Mouse (Mus musculus): Measurements from ENCODE around the gene Mef2a. TPM values are rescaled to one million over a fixed set of nuclear protein-coding genes. Genes with fewer than 3 reads are reported as not detected.

Gene Mef2a
- polyA plus RNA-seq, 1 experiment from 2014 or later = 19.9 TPM

DNA sequence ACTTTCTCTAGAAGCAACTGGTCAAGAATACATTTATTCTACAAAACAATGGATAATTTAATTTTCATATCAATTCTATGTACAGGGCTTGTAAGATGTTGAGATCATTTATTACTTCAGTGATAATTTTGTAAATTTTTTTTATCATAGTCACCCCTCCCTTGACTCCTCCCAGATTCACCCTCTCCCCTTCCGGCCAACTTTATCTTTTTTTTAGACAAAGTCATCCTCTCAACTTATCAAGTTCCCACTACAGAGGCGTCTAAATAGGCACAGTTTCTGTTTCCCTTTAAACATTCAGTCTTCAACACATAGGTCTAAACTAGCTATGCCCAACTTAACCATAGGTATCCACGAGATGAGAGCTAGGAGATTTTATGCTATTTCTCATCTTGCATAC lies 59.5 kb downstream of the Mef2a start:
- TF ChIP-seq CTCF (IDR thresholded peaks at IDR 0.05; ENCODE audit: low read depth) = no peak
- ATAC-seq = no peak
- Histone ChIP-seq H3K4me1 (replicated peaks; ENCODE audit: control insufficient read depth, insufficient read depth, low read length) (no peaks in the 10 kb centered on the region), H3K27me3 (replicated peaks; ENCODE audit: control insufficient read depth, insufficient read depth, low read length) (no peaks in the 10 kb centered on the region), H3K9ac (ENCODE audit: low read depth, low read length) (no peak overlapping the region), H3K4me2 (replicated peaks; ENCODE audit: low read depth) (no peak overlapping the region), H3K27ac (ENCODE audit: low read depth, low read length) (no peak overlapping the region), H3K9me3 (ENCODE audit: control insufficient read depth) (no peaks in the 10 kb centered on the region), H3K36me3 (ENCODE audit: control insufficient read depth, insufficient read depth) (peaks cover 6% of the 10 kb centered on the region; the same call in 1 of the 2 replicates), H3K4me3 (ENCODE audit: low read depth, low read length) (no peak overlapping the region)
- WGBS = 87% methylated on average over 3 of the region's 3 CpGs

DNA sequence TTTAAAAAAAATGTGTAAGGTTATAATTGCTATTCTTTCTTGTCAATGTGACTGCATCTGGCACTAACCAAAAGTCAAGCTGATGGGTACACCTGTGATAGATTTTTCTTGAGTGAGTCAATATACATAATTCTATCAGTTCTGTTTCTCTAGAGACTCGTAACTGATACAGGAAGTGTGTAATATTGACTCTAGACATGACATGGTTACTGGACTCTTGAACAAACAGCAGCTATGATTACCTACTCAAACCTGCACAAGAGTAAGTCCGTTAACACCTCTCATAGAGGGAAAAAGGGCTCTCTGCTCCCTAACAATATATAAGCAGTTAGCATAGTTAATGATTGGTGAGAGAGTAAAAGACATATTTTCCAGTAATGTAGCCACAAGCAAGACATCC lies 62.5 kb downstream of the Mef2a start:
- 36% methylated on average over 2 of the region's 2 CpGs for whole genome bisulfite sequencing
- no peak for ATAC-seq
- H3K4me1 ChIP-seq (replicated peaks; ENCODE audit: control insufficient read depth, insufficient read depth, low read length) = no peaks in the 10 kb centered on the region

DNA sequence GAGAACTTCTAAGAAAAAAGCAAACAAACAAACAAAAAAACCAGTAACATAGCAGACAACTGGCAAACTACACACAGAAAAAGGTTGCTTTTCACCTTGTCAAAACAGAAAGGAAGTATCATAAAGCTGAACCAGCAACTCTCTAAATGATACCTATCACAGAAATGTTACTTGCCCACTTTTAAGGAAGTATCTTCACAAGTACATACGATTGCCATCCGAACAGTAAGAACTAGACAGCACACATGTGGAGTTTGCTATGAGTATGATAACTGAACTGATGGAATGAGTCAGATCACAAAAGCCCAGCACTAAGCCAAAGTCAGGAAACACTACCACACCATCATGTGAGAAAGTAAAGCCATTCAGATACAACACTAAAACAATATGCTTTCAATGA lies 64.6 kb downstream of the Mef2a start:
- H3K36me3 ChIP-seq (ENCODE audit: control insufficient read depth, insufficient read depth) = no peaks in the 10 kb centered on the region

More for the DNA sequence above, 62.5 kb downstream of the Mef2a start:
- no peak for TF ChIP-seq CTCF (IDR thresholded peaks at IDR 0.05; ENCODE audit: low read depth)
- Histone ChIP-seq H3K27ac (ENCODE audit: low read depth, low read length) (no peak overlapping the region), H3K4me3 (ENCODE audit: low read depth, low read length) (no peak overlapping the region), H3K36me3 (ENCODE audit: control insufficient read depth, insufficient read depth) (peaks cover 6% of the 10 kb centered on the region; the same call in 1 of the 2 replicates), H3K9me3 (ENCODE audit: control insufficient read depth) (no peaks in the 10 kb centered on the region), H3K9ac (ENCODE audit: low read depth, low read length) (no peak overlapping the region), H3K27me3 (replicated peaks; ENCODE audit: control insufficient read depth, insufficient read depth, low read length) (no peaks in the 10 kb centered on the region), H3K4me2 (replicated peaks; ENCODE audit: low read depth) (no peak overlapping the region)

DNA sequence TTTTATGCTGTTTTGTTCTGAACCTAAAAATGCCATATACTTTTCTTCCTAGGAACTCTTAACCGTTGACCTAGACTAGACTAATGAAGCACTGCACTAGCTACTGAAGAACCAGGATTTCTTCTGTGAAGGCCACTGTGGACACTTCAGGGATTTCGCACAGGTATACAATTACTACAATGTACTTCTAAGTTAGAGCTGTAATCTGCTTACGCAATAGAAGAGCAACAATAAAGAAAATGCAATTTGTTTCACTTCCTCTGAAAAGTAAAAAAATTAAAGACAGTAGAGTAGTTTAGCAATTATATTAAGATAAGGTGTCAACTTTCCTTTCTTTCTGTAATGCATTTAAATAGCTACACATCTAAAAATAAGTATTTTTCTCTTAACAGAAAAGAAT lies 65.6 kb downstream of the Mef2a start:
- Histone ChIP-seq H3K9me3 (ENCODE audit: control insufficient read depth) (no peaks in the 10 kb centered on the region), H3K27ac (ENCODE audit: low read depth, low read length) (no peak overlapping the region), H3K27me3 (replicated peaks; ENCODE audit: control insufficient read depth, insufficient read depth, low read length) (no peaks in the 10 kb centered on the region), H3K36me3 (ENCODE audit: control insufficient read depth, insufficient read depth) (no peaks in the 10 kb centered on the region), H3K9ac (ENCODE audit: low read depth, low read length) (no peak overlapping the region), H3K4me3 (ENCODE audit: low read depth, low read length) (no peak overlapping the region), H3K4me2 (replicated peaks; ENCODE audit: low read depth) (no peak overlapping the region), H3K4me1 (replicated peaks; ENCODE audit: control insufficient read depth, insufficient read depth, low read length) (no peaks in the 10 kb centered on the region)
- 73% methylated on average over 3 of the region's 3 CpGs for WGBS
- no peak for TF ChIP-seq CTCF (IDR thresholded peaks at IDR 0.05; ENCODE audit: low read depth)
- ATAC-seq = no peak

More for the DNA sequence above, 64.6 kb downstream of the Mef2a start:
- Histone ChIP-seq H3K27me3 (replicated peaks; ENCODE audit: control insufficient read depth, insufficient read depth, low read length) (no peaks in the 10 kb centered on the region), H3K9me3 (ENCODE audit: control insufficient read depth) (no peaks in the 10 kb centered on the region), H3K4me3 (ENCODE audit: low read depth, low read length) (no peak overlapping the region), H3K9ac (ENCODE audit: low read depth, low read length) (no peak overlapping the region), H3K4me1 (replicated peaks; ENCODE audit: control insufficient read depth, insufficient read depth, low read length) (no peaks in the 10 kb centered on the region), H3K4me2 (replicated peaks; ENCODE audit: low read depth) (no peak overlapping the region), H3K27ac (ENCODE audit: low read depth, low read length) (no peak overlapping the region)
- WGBS = 96% methylated on average over 2 of the region's 2 CpGs
- no peak for ATAC-seq
- no peak for TF ChIP-seq CTCF (IDR thresholded peaks at IDR 0.05; ENCODE audit: low read depth)

DNA sequence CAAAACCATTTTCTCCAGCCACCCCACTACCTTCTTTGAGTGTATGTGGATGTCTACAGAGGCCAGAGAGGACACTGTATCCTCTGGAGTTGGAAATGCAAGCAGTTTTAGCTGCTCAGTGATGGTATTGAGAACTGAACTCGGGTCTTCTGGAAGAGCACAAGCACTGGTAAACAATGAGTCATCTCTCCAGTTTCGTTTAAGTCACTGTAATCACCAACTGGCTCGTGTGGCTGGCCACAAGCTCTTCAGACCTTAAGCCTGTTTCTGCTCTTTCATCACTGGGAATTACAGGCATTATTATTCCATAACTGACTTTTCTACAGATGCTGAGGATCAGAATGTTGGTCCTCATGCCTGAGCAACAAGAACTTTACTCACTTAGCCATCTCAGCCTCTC lies 67.7 kb downstream of the Mef2a start:
- no peak for ATAC-seq
- no peaks in the 10 kb centered on the region for H3K27me3 ChIP-seq (replicated peaks; ENCODE audit: control insufficient read depth, insufficient read depth, low read length)
- H3K9me3 ChIP-seq (ENCODE audit: control insufficient read depth) = no peaks in the 10 kb centered on the region
- no peak overlapping the region for H3K9ac ChIP-seq (ENCODE audit: low read depth, low read length)
- no peaks in the 10 kb centered on the region for H3K4me1 ChIP-seq (replicated peaks; ENCODE audit: control insufficient read depth, insufficient read depth, low read length)
- no peak overlapping the region for H3K4me2 ChIP-seq (replicated peaks; ENCODE audit: low read depth)
- no peaks in the 10 kb centered on the region for H3K36me3 ChIP-seq (ENCODE audit: control insufficient read depth, insufficient read depth)
- no peak overlapping the region for H3K4me3 ChIP-seq (ENCODE audit: low read depth, low read length)
- 52% methylated on average over 3 of the region's 3 CpGs for WGBS
- no peak overlapping the region for H3K27ac ChIP-seq (ENCODE audit: low read depth, low read length)
- TF ChIP-seq CTCF (IDR thresholded peaks at IDR 0.05; ENCODE audit: low read depth) = no peak

DNA sequence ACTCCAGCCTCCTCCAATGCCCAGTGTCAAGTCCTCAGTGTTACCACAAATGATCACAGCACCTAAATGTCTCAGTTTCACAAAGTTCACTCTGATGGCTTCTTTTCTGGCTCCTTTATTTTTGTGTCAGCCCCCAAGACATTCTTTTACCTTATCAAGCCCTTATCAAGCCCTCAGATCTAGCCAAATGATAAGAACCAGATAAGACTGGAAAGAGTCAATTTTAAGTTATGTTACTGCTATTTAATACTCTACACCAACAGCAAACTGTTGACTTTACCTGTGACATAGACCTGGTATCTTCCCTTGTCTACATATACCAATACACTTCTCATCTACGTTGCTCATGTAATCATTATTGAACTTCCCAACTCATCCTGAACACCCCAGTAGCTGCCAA lies 76.2 kb downstream of the Mef2a start:
- Histone ChIP-seq H3K27ac (ENCODE audit: low read depth, low read length) (no peak overlapping the region), H3K4me3 (ENCODE audit: low read depth, low read length) (no peak overlapping the region), H3K9me3 (ENCODE audit: control insufficient read depth) (no peaks in the 10 kb centered on the region), H3K4me2 (replicated peaks; ENCODE audit: low read depth) (no peak overlapping the region), H3K9ac (ENCODE audit: low read depth, low read length) (no peak overlapping the region), H3K27me3 (replicated peaks; ENCODE audit: control insufficient read depth, insufficient read depth, low read length) (no peaks in the 10 kb centered on the region), H3K4me1 (replicated peaks; ENCODE audit: control insufficient read depth, insufficient read depth, low read length) (no peaks in the 10 kb centered on the region), H3K36me3 (ENCODE audit: control insufficient read depth, insufficient read depth) (no peaks in the 10 kb centered on the region)
- 50% methylated on average over 1 of the region's 1 CpGs for WGBS
- no peak for ATAC-seq
- no peak for TF ChIP-seq CTCF (IDR thresholded peaks at IDR 0.05; ENCODE audit: low read depth)

DNA sequence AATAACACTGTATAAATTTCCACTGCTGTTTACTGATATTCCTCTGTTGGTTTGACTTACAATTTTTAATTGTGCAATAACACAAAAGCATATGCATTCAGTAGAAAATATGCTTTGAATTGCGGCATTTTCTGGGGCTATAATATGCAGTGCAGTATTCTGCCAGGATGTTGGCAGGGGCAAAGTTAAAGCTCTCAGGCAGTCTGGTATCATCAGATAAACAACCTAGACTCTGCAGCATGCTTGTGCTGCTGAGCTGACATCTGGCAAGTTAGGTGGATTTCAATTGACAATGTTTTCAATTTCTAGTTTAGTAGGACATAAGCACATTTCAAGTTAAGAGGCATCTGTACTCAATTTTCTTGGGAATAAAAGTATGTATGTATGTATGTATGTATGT lies 81.3 kb downstream of the Mef2a start:
- Histone ChIP-seq H3K4me3 (ENCODE audit: low read depth, low read length) (no peak overlapping the region), H3K36me3 (ENCODE audit: control insufficient read depth, insufficient read depth) (no peaks in the 10 kb centered on the region), H3K4me1 (replicated peaks; ENCODE audit: control insufficient read depth, insufficient read depth, low read length) (no peaks in the 10 kb centered on the region), H3K4me2 (replicated peaks; ENCODE audit: low read depth) (no peak overlapping the region), H3K27ac (ENCODE audit: low read depth, low read length) (no peak overlapping the region), H3K9ac (ENCODE audit: low read depth, low read length) (no peak overlapping the region), H3K27me3 (replicated peaks; ENCODE audit: control insufficient read depth, insufficient read depth, low read length) (no peaks in the 10 kb centered on the region), H3K9me3 (ENCODE audit: control insufficient read depth) (no peaks in the 10 kb centered on the region)
- TF ChIP-seq CTCF (IDR thresholded peaks at IDR 0.05; ENCODE audit: low read depth) = no peak
- ATAC-seq = no peak
- 72% methylated on average over 1 of the region's 1 CpGs for WGBS
